Comparison of ENCODE assay signal across 21 mouse cellular contexts in the genomic region with DNA sequence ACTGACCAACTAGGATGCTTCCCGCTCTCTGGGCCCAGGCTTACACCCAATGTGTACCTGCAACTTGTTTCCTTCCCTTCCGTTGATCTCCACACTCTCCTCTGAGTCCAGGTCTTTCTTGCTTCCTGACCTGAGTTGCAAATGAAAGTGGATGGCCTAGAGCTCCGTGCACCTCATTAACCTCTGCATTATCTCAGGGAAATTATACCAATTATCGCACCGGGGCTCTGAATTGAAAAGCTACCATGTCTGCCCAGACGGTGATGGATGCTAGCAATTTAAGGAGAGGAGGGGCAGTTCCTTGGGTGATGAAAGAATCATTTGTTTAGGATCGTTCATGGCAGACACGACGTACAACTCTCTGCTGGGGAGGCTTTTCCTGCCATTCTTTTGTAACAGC.
DNase-seq lines count a peak whose midpoint lies in the region; ATAC-seq and TF ChIP-seq lines count a peak whose summit lies in the region.
"Had no signal": no experiment of that assay in that cellular context is flagged by ENCODE, and none has a peak within 500 bp of the region (broad histone marks: within the 10 kb centered on the region; RNA-seq: fewer than 3 reads in every experiment).

No protein-coding gene starts in this region.

- 14% methylated on average over 9 of the region's 9 CpGs for WGBS in forebrain, embryonic 13.5 days
- 22% methylated on average over 9 of the region's 9 CpGs for WGBS in forebrain, postnatal 0 days
- 12% methylated on average over 9 of the region's 9 CpGs for WGBS in forebrain, embryonic 14.5 days
- WGBS in hindbrain, postnatal 0 days: 27% methylated on average over 9 of the region's 9 CpGs

- intact Hi-C loops in left cerebral cortex, adult 2 months (cut with DNase I): no loop called here

- TF ChIP-seq CTCF in forebrain, postnatal 0 days (IDR thresholded peaks at IDR 0.05; ENCODE audit: low read depth): no peak
- no peak for TF ChIP-seq CTCF in brain, embryonic 14.5 days (IDR thresholded peaks at IDR 0.05; ENCODE audit: borderline replicate concordance, extremely low read depth, insufficient read depth, insufficient read length)
- TF ChIP-seq CTCF in hindbrain, postnatal 0 days (IDR thresholded peaks at IDR 0.05; ENCODE audit: low read depth): no peak
- no peak for TF ChIP-seq CTCF in left cerebral cortex, adult 2 months (IDR thresholded peaks at IDR 0.05)

- no peaks in the 10 kb centered on the region for H3K27me3 ChIP-seq in forebrain, embryonic 13.5 days
- H3K27me3 ChIP-seq in forebrain, postnatal 0 days (ENCODE audit: insufficient read depth, low read length): no peaks in the 10 kb centered on the region
- no peaks in the 10 kb centered on the region for H3K27me3 ChIP-seq in forebrain, embryonic 14.5 days (replicated peaks; ENCODE audit: control insufficient read depth, insufficient read depth, low read length)
- H3K27me3 ChIP-seq in hindbrain, postnatal 0 days (ENCODE audit: insufficient read depth, low read length): no peaks in the 10 kb centered on the region
- H3K27me3 ChIP-seq: CH12.LX; embryonic facial prominence, embryonic 12.5 days; heart, embryonic 15.5 days; limb, embryonic 15.5 days; liver, embryonic 15.5 days; stomach, embryonic 15.5 days had no signal

- no peak overlapping the region for H3K4me3 ChIP-seq in forebrain, embryonic 13.5 days
- H3K4me3 ChIP-seq in forebrain, postnatal 0 days (ENCODE audit: low read depth, low read length): no peak overlapping the region
- no peak overlapping the region for H3K4me3 ChIP-seq in forebrain, embryonic 14.5 days (ENCODE audit: low read depth, low read length)
- no peak overlapping the region for H3K4me3 ChIP-seq in hindbrain, postnatal 0 days (ENCODE audit: low read length)
- no peak overlapping the region for H3K4me3 ChIP-seq in left cerebral cortex, adult 2 months
- H3K4me3 ChIP-seq: embryonic facial prominence, embryonic 12.5 days; erythroblast, embryonic 14.5 days; heart, embryonic 15.5 days; limb, embryonic 15.5 days; liver, embryonic 15.5 days; stomach, embryonic 15.5 days had no signal

- H3K4me1 ChIP-seq in forebrain, embryonic 13.5 days: peaks cover 9% of the 10 kb centered on the region
- no peaks in the 10 kb centered on the region for H3K4me1 ChIP-seq in forebrain, postnatal 0 days (ENCODE audit: insufficient read depth)
- peaks cover 3% of the 10 kb centered on the region; the same call in 1 of the 2 replicates for H3K4me1 ChIP-seq in forebrain, embryonic 14.5 days (ENCODE audit: control insufficient read depth, insufficient read depth, low read length)
- no peaks in the 10 kb centered on the region for H3K4me1 ChIP-seq in hindbrain, postnatal 0 days (ENCODE audit: insufficient read depth, low read length)
- H3K4me1 ChIP-seq: heart, embryonic 15.5 days; limb, embryonic 15.5 days; liver, embryonic 15.5 days; stomach, embryonic 15.5 days had no signal

- 0 out of 2 replicates have a peak, but pooled peaks have one; percentile 21 for ATAC-seq in forebrain, embryonic 13.5 days
- ATAC-seq in forebrain, postnatal 0 days: no peak
- no peak for ATAC-seq in forebrain, embryonic 14.5 days
- no peak for ATAC-seq in hindbrain, postnatal 0 days
- ATAC-seq: intestine, postnatal 0 days had no signal

- H3K36me3 ChIP-seq in forebrain, embryonic 13.5 days (ENCODE audit: poor library complexity, severe bottlenecking): no peaks in the 10 kb centered on the region
- no peaks in the 10 kb centered on the region for H3K36me3 ChIP-seq in forebrain, postnatal 0 days (ENCODE audit: insufficient read depth)
- no peaks in the 10 kb centered on the region for H3K36me3 ChIP-seq in forebrain, embryonic 14.5 days (ENCODE audit: control insufficient read depth, insufficient read depth, low read length)
- no peaks in the 10 kb centered on the region for H3K36me3 ChIP-seq in hindbrain, postnatal 0 days (ENCODE audit: insufficient read depth, low read length)
- H3K36me3 ChIP-seq: embryonic facial prominence, embryonic 12.5 days; heart, embryonic 15.5 days; limb, embryonic 15.5 days; liver, embryonic 15.5 days; stomach, embryonic 15.5 days had no signal

- no peak overlapping the region for H3K4me2 ChIP-seq in forebrain, embryonic 13.5 days
- no peak overlapping the region for H3K4me2 ChIP-seq in forebrain, postnatal 0 days (ENCODE audit: low read depth)
- no peak overlapping the region for H3K4me2 ChIP-seq in forebrain, embryonic 14.5 days (ENCODE audit: low read length)
- H3K4me2 ChIP-seq in hindbrain, postnatal 0 days (ENCODE audit: low read depth, low read length): no peak overlapping the region
- H3K4me2 ChIP-seq: embryonic facial prominence, embryonic 12.5 days; heart, embryonic 15.5 days; limb, embryonic 15.5 days; liver, embryonic 15.5 days; stomach, embryonic 15.5 days had no signal

- no peak for DNase-seq in forebrain, postnatal 0 days
- DNase-seq in brain, embryonic 14.5 days (ENCODE audit: low read depth): peak; percentile 54
- DNase-seq in forebrain, embryonic 14.5 days (ENCODE audit: low spot score): peak; percentile 28
- DNase-seq in hindbrain, postnatal 0 days (ENCODE audit: low spot score): peak; percentile 2
- no peak for DNase-seq in layer of hippocampus, postnatal 25 days (ENCODE audit: extremely low spot score in 1 of 2, low spot score in 1 of 2)
- no peak for DNase-seq in left cerebral cortex, adult 2 months (ENCODE audit: extremely low spot score in 1 of 2, low spot score in 2 of 2)
- DNase-seq: adrenal gland, postnatal 14 days; cerebellum, adult 11 months; cerebellum, postnatal 25 days; gastrocnemius, postnatal 14 days; heart, adult 18-20 months; thymus, adult 2 months had no signal

- TF ChIP-seq POLR2A in brain, embryonic 14.5 days (IDR thresholded peaks at IDR 0.05; ENCODE audit: borderline replicate concordance, extremely low read depth, insufficient read depth, insufficient read length, poor library complexity, severe bottlenecking): no peak

- no peak overlapping the region for H3K27ac ChIP-seq in forebrain, embryonic 13.5 days
- no peak overlapping the region for H3K27ac ChIP-seq in forebrain, postnatal 0 days (ENCODE audit: low read depth, low read length)
- H3K27ac ChIP-seq in forebrain, embryonic 14.5 days (ENCODE audit: low read depth, low read length): no peak overlapping the region
- H3K27ac ChIP-seq in hindbrain, postnatal 0 days: no peak overlapping the region
- no peak overlapping the region for H3K27ac ChIP-seq in left cerebral cortex, adult 2 months
- H3K27ac ChIP-seq: embryonic facial prominence, embryonic 12.5 days; heart, embryonic 15.5 days; limb, embryonic 15.5 days; liver, embryonic 15.5 days; stomach, embryonic 15.5 days had no signal

- H3K9ac ChIP-seq in forebrain, embryonic 13.5 days: no peak overlapping the region
- no peak overlapping the region for H3K9ac ChIP-seq in forebrain, postnatal 0 days
- no peak overlapping the region for H3K9ac ChIP-seq in forebrain, embryonic 14.5 days (ENCODE audit: low read length)
- no peak overlapping the region for H3K9ac ChIP-seq in hindbrain, postnatal 0 days (replicated peaks; ENCODE audit: low read length)
- H3K9ac ChIP-seq: embryonic facial prominence, embryonic 12.5 days; heart, embryonic 15.5 days; limb, embryonic 15.5 days; liver, embryonic 15.5 days; stomach, embryonic 15.5 days had no signal

- H3K9me3 ChIP-seq in forebrain, embryonic 13.5 days (replicated peaks): no peaks in the 10 kb centered on the region
- no peaks in the 10 kb centered on the region for H3K9me3 ChIP-seq in forebrain, postnatal 0 days (ENCODE audit: low read length)
- no peaks in the 10 kb centered on the region for H3K9me3 ChIP-seq in forebrain, embryonic 14.5 days (replicated peaks; ENCODE audit: control insufficient read depth, low read length)
- no peaks in the 10 kb centered on the region for H3K9me3 ChIP-seq in hindbrain, postnatal 0 days (ENCODE audit: low read length)
- H3K9me3 ChIP-seq: embryonic facial prominence, embryonic 12.5 days; heart, embryonic 15.5 days; limb, embryonic 15.5 days; liver, embryonic 15.5 days; stomach, embryonic 15.5 days had no signal

Comparison
In these comparisons a context has a peak if more than half of its experiments do, and no peak if none do; other contexts are left out.
1. DNase-seq: peak in brain, embryonic 14.5 days (single experiment), forebrain, embryonic 14.5 days (single experiment) and hindbrain, postnatal 0 days (single experiment); none in forebrain, postnatal 0 days (single experiment), layer of hippocampus, postnatal 25 days (0 of 2) and left cerebral cortex, adult 2 months (0 of 2).